Mouse (Mus musculus) neural tube, embryonic 15.5 days (tissue): ENCODE data around the gene Fbxl2. TPM values are rescaled to one million over a fixed set of nuclear protein-coding genes. Genes with fewer than 3 reads are reported as not detected.

Source experiments
- ATAC-seq: fragments of 200-750 bp; cut with Nextera tagmentation; 2 replicates; pipeline ENCODE4 v1.8.0; 2017; ENCODE audit warnings: mild to moderate bottlenecking, moderate TSS enrichment, moderate library complexity; ENCODE audit not compliant: low FRiP score
- H3K27ac ChIP-seq: fragments of 300-500 bp; sonication (generic); replicated peaks from 2 replicates; pipeline ENCODE4 v1.5.1; 2015; ENCODE audit warnings: mild to moderate bottlenecking, inconsistent platforms
- H3K27me3 ChIP-seq: fragments of 300-500 bp; sonication (generic); replicated peaks from 2 replicates; pipeline ENCODE4 v1.6.1; 2015; ENCODE audit warnings: inconsistent platforms
- H3K36me3 ChIP-seq: fragments of 300-500 bp; sonication (generic); 2 replicates; pipeline ENCODE4 v1.6.1; 2015; ENCODE audit warnings: inconsistent platforms
- H3K4me1 ChIP-seq: fragments of 300-500 bp; sonication (generic); 2 replicates; pipeline ENCODE4 v1.6.1; 2015; ENCODE audit warnings: inconsistent platforms
- H3K4me2 ChIP-seq: fragments of 300-500 bp; sonication (generic); 2 replicates; pipeline ENCODE4 v1.6.1; 2015; ENCODE audit warnings: inconsistent platforms, mild to moderate bottlenecking, moderate library complexity
- H3K4me3 ChIP-seq: fragments of 300-500 bp; sonication (generic); replicated peaks from 2 replicates; pipeline ENCODE4 v1.5.1; 2015; ENCODE audit warnings: mild to moderate bottlenecking, inconsistent platforms
- H3K9ac ChIP-seq: fragments of 300-500 bp; sonication (generic); replicated peaks from 2 replicates; pipeline ENCODE4 v1.6.1; 2015; ENCODE audit warnings: mild to moderate bottlenecking, inconsistent platforms
- H3K9me3 ChIP-seq: fragments of 300-500 bp; sonication (generic); replicated peaks from 2 replicates; pipeline ENCODE4 v1.6.1; 2016; ENCODE audit warnings: inconsistent platforms
- WGBS: fragments of 180-500 bp; shearing (Covaris S2); methylation state at CpG from one replicate; pipeline ENCODE4 v1.1.7; 2015; ENCODE audit warnings: mixed read lengths; 5-methylcytosine and 5-hydroxymethylcytosine counted together
- polyA plus RNA-seq: library from polyadenylated mRNA; unstranded; fragments of >200 nt; fragmentation: Nextera tagmentation; extraction: Ambion mirVana; gene quantifications from 2 replicates; pipeline ENCODE4 v1.2.1, GENCODE M21; 2015

Fbxl2 gene
- polyA plus RNA-seq, 1 experiment from 2014 or later: 28.4 TPM

- no peaks in the 10 kb centered on the region for H3K4me1 ChIP-seq
- no peak overlapping the region for H3K9ac ChIP-seq
- H3K36me3 ChIP-seq: peaks cover 86% of the 10 kb centered on the region
- no peaks in the 10 kb centered on the region for H3K27me3 ChIP-seq
- H3K4me3 ChIP-seq: no peak overlapping the region
- no peak overlapping the region for H3K27ac ChIP-seq
- H3K9me3 ChIP-seq: no peaks in the 10 kb centered on the region
- no peak for ATAC-seq
- H3K4me2 ChIP-seq: no peak overlapping the region
- WGBS: 95% methylated on average over 7 of the region's 7 CpGs
Observed at GRCm38 (mm10) chr9:113968967-113969366, 77.0 kb downstream of the Fbxl2 start.

- Histone ChIP-seq H3K4me1 (no peaks in the 10 kb centered on the region), H3K36me3 (peaks cover 88% of the 10 kb centered on the region), H3K4me3 (no peak overlapping the region), H3K4me2 (no peak overlapping the region), H3K27me3 (no peaks in the 10 kb centered on the region), H3K27ac (no peak overlapping the region), H3K9me3 (no peaks in the 10 kb centered on the region), H3K9ac (no peak overlapping the region)
- no peak for ATAC-seq
- WGBS: 97% methylated on average over 4 of the region's 4 CpGs
Observed at GRCm38 (mm10) chr9:113966838-113967237, 79.2 kb downstream of the Fbxl2 start.

DNA sequence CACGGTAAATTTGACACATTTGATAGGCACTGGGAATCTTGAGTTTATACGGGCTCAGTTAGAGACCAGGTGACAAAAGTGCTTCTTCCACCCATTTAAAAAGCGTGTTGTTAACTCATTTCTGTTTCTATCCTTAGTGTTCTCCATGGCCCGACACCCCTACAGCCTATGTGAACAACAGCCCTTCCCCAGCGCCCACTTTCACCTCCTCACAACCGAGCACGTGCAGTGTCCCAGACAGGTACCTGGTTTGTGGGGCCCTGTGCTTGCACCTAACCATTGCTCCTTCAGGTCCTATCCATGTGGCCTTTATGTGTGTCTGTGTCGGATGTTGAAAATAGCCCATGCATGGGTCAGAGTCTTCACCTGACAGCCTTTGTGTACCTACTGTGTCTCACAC is 81.6 kb downstream of the Fbxl2 start:
- peaks cover 76% of the 10 kb centered on the region for H3K36me3 ChIP-seq
- no peaks in the 10 kb centered on the region for H3K27me3 ChIP-seq
- no peak overlapping the region for H3K4me3 ChIP-seq
- ATAC-seq: no peak
- H3K4me1 ChIP-seq: no peaks in the 10 kb centered on the region
- no peaks in the 10 kb centered on the region for H3K9me3 ChIP-seq
- H3K27ac ChIP-seq: no peak overlapping the region
- H3K4me2 ChIP-seq: no peak overlapping the region
- H3K9ac ChIP-seq: no peak overlapping the region
- 96% methylated on average over 8 of the region's 8 CpGs for WGBS

GRCm38 (mm10) chr9:113963718-113964117 is 82.3 kb downstream of the Fbxl2 start:
- Histone ChIP-seq H3K4me1 (no peaks in the 10 kb centered on the region), H3K27me3 (no peaks in the 10 kb centered on the region), H3K4me3 (no peak overlapping the region), H3K9me3 (no peaks in the 10 kb centered on the region), H3K9ac (no peak overlapping the region), H3K4me2 (no peak overlapping the region), H3K36me3 (peaks cover 76% of the 10 kb centered on the region), H3K27ac (no peak overlapping the region)
- ATAC-seq: no peak

DNA sequence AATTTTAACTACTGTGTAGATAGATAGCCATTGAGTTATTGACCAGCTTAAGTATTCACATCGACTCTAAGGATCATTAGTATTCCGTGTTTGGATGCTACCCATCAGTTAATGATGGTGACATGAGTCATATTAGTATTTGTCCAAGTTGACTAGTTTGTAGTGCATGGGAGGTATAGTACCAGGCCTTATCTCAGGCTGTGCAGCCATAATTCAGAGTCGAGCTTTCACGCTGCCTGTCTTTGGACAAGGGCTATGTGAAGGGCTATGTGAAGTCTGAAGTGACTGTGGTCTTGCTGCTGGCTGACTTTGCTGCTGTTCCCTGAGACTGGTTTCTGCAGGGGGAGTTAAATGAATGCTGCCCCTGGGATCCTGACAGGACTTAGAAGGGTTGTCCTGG is 88.2 kb downstream of the Fbxl2 start:
- H3K36me3 ChIP-seq: peaks cover 47% of the 10 kb centered on the region
- no peaks in the 10 kb centered on the region for H3K27me3 ChIP-seq
- 94% methylated on average over 4 of the region's 4 CpGs for WGBS
- H3K27ac ChIP-seq: no peak overlapping the region
- ATAC-seq: no peak
- H3K4me3 ChIP-seq: no peak overlapping the region
- H3K4me1 ChIP-seq: no peaks in the 10 kb centered on the region
- H3K9me3 ChIP-seq: no peaks in the 10 kb centered on the region
- H3K9ac ChIP-seq: no peak overlapping the region
- no peak overlapping the region for H3K4me2 ChIP-seq

DNA sequence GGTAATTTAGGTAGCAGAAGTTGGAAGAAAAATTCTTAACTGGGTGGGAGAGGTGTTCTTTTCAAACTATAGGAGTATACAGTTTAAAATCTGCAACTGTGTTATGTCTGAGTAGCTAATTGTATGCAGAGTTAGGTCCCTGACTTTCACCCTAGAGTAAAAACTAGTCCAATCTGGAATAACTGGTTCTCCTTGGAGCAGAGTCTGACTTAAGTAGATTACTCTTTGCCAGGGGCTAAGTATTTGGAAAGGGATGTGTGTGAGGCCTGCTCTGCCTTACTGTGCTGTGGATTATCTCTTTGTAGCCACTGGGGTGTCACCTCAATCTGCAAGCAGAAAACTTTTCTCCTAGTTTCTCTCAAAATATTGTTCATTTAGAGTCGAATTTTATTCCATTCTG is 98.8 kb downstream of the Fbxl2 start:
- Histone ChIP-seq H3K9ac (no peak overlapping the region), H3K27ac (no peak overlapping the region), H3K4me2 (no peak overlapping the region), H3K9me3 (no peaks in the 10 kb centered on the region), H3K27me3 (no peaks in the 10 kb centered on the region), H3K36me3 (peaks cover 16% of the 10 kb centered on the region), H3K4me3 (no peak overlapping the region), H3K4me1 (no peaks in the 10 kb centered on the region)
- ATAC-seq: no peak
- 94% methylated on average over 1 of the region's 1 CpGs for WGBS

DNA sequence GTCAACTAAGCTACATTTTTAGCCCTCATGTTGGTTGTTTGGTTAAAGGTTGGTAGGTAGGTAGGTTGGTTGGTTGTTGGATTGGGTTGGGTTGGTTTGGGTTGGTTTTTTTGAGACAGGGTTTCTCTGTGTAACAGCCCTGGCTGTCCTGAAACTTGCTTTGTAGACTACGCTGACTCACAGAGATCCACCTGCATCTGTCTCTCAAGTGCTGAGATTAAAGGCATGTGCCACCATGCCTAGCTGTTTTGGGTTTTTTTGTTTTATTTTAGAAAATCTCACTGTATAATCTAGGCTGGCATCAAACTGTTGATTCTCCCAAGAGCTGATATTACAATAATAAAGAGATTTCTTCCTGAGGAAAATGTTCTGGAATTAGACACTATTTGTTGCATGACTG is 102.6 kb downstream of the Fbxl2 start:
- WGBS: 95% methylated on average over 1 of the region's 1 CpGs
- Histone ChIP-seq H3K9ac (no peak overlapping the region), H3K9me3 (no peaks in the 10 kb centered on the region), H3K4me1 (peaks cover 9% of the 10 kb centered on the region), H3K27me3 (no peaks in the 10 kb centered on the region), H3K27ac (no peak overlapping the region), H3K36me3 (peaks cover 14% of the 10 kb centered on the region), H3K4me2 (no peak overlapping the region), H3K4me3 (no peak overlapping the region)
- no peak for ATAC-seq

- Histone ChIP-seq H3K9me3 (no peaks in the 10 kb centered on the region), H3K36me3 (peaks cover 9% of the 10 kb centered on the region), H3K4me3 (no peak overlapping the region), H3K9ac (no peak overlapping the region), H3K4me2 (no peak overlapping the region), H3K4me1 (peaks cover 9% of the 10 kb centered on the region), H3K27me3 (no peaks in the 10 kb centered on the region), H3K27ac (no peak overlapping the region)
- WGBS: 93% methylated on average over 3 of the region's 3 CpGs
- ATAC-seq: no peak
Observed at GRCm38 (mm10) chr9:113941103-113941805, 104.7 kb downstream of the Fbxl2 start.

DNA sequence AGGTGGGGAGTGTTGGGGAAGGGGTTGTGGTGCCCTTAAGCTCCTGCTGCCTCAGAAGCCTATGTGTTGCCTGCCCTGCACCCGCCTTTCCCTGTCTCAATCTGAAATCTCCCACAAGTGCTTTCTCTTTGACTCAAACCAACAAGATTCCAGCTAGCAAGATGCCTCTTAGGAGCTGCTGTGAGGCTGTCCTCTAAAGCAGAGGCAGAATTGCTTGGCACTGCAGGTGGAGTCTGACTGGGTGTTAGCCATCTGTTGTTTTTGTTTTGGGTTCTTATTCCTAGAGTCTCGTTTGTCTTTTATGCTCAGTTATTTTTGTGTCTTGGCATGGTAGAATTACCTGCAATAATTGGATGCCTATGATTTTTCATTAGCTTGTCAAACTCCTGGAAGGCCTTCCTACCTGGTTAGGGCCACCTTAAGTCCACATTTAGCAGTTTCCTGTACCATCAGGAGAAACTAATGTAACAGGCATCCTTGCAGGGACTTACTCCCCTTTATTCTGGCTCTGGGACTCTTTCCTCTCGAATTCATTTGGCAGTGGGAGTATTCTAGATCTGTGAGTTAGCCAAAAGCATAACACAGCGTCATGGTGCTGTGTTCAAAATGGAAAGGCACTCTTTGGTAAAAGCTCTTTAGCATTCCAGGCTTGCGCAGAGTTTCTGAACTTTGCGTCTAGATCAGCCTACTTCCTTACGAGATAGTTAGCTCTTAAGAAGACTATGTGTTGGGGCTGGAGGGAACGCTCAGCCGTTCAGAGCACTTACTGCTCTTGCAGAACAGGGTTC is 106.7 kb downstream of the Fbxl2 start:
- ATAC-seq: no peak
- 78% methylated on average over 9 of the region's 9 CpGs for WGBS
- Histone ChIP-seq H3K27me3 (no peaks in the 10 kb centered on the region), H3K9me3 (no peaks in the 10 kb centered on the region), H3K4me1 (peaks cover 23% of the 10 kb centered on the region), H3K9ac (no peak overlapping the region), H3K36me3 (no peaks in the 10 kb centered on the region), H3K4me2 (no peak overlapping the region), H3K4me3 (no peak overlapping the region), H3K27ac (no peak overlapping the region)

- Histone ChIP-seq H3K27ac (no peak overlapping the region), H3K4me2 (no peak overlapping the region), H3K4me3 (no peak overlapping the region), H3K9me3 (no peaks in the 10 kb centered on the region), H3K4me1 (peaks cover 47% of the 10 kb centered on the region), H3K9ac (no peak overlapping the region), H3K36me3 (no peaks in the 10 kb centered on the region), H3K27me3 (no peaks in the 10 kb centered on the region)
- no peak for ATAC-seq
- 69% methylated on average over 5 of the region's 5 CpGs for WGBS
Observed at GRCm38 (mm10) chr9:113935638-113936037, 110.4 kb downstream of the Fbxl2 start.

DNA sequence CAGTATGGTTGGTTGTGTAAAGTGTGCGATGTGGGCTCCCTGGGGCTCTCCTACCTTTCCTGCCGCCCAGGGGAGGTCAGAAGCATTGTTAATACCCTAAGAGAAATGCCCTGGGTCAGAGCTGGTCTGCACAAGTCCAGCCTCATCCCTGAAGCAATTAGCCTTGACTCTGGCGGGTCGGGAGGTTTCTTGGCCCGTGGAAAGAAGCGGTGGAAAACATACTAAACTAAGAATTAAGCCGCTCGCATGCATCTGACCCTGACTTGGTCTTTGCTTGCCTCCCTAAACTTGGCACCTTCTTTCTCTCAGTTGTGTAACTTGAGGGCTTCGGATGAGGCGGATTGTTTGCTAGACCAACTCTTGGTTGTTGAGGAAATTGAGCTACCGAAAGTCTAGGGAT is 113.5 kb downstream of the Fbxl2 start:
- peak overlapping the region; percentile 89 for H3K4me2 ChIP-seq
- H3K9me3 ChIP-seq: no peaks in the 10 kb centered on the region
- H3K27me3 ChIP-seq: no peaks in the 10 kb centered on the region
- H3K4me1 ChIP-seq: peaks cover 38% of the 10 kb centered on the region
- no peaks in the 10 kb centered on the region for H3K36me3 ChIP-seq
- no peak for ATAC-seq
- peak overlapping the region; percentile 93 for H3K4me3 ChIP-seq
- peak overlapping the region; percentile 93 for H3K9ac ChIP-seq
- 25% methylated on average over 11 of the region's 11 CpGs for WGBS
- peak overlapping the region; percentile 95; the same call in 1 of the 2 replicates for H3K27ac ChIP-seq

- ATAC-seq: no peak
Observed at GRCm38 (mm10) chr9:113932100-113932470, 113.9 kb downstream of the Fbxl2 start.

More at GRCm38 (mm10) chr9:113932100-113932470, 113.9 kb downstream of the Fbxl2 start:
- peak overlapping the region; percentile 95 for H3K27ac ChIP-seq
- peak overlapping the region; percentile 93 for H3K9ac ChIP-seq
- H3K36me3 ChIP-seq: no peaks in the 10 kb centered on the region
- under 1% methylated on average over 8 of the region's 8 CpGs for WGBS
- H3K4me3 ChIP-seq: peak overlapping the region; percentile 93
- peak overlapping the region; percentile 89 for H3K4me2 ChIP-seq
- no peaks in the 10 kb centered on the region for H3K9me3 ChIP-seq
- no peaks in the 10 kb centered on the region for H3K27me3 ChIP-seq
- peaks cover 38% of the 10 kb centered on the region for H3K4me1 ChIP-seq
